Comparison of ENCODE assay signal across 8 mouse cellular contexts in the genomic region with DNA sequence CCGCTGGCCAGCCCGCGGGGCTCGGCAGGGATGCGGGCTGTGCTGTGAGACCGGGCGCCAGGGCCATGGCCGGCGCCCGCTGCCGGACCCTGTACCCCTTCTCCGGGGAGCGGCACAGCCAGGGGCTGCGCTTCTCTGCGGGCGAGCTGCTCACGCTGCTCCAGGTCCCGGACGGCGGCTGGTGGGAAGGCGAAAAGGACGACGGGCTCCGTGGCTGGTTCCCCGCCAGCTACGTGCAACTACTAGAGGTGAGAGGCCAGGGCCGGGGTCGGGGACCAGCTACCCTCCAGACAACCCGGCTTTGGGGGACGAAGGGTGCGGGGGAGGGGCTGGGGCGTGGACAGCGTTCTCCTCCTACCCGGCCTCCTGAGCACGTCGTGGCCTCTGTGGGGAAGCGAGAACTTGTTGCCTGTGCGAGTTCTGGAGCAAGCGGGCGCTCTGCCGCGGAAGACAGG. TPM values are rescaled to one million over a fixed set of nuclear protein-coding genes. Genes with fewer than 3 reads are reported as not detected.
DNase-seq lines count a peak whose midpoint lies in the region; ATAC-seq and TF ChIP-seq lines count a peak whose summit lies in the region.

No protein-coding gene starts in this region.

- 2% methylated on average over 42 of the region's 42 CpGs for WGBS in heart, embryonic 12.5 days

- TF ChIP-seq CTCF in cortical plate, adult 2 months (IDR thresholded peaks at IDR 0.05; ENCODE audit: extremely low read depth, insufficient read depth, low read length) = no peak

- ATAC-seq in heart, embryonic 12.5 days (ENCODE audit: insufficient number of reproducible peaks, low FRiP score) = peak; percentile 40; the same call in 1 of the 2 replicates

- peak overlapping the region; percentile 80 for H3K27ac ChIP-seq in cortical plate, adult 2 months (ENCODE audit: insufficient read depth, low read length)
- no peak overlapping the region for H3K27ac ChIP-seq in heart, embryonic 12.5 days (ENCODE audit: poor library complexity, severe bottlenecking)

- H3K27me3 ChIP-seq in heart, embryonic 12.5 days (replicated peaks) = no peaks in the 10 kb centered on the region
- H3K27me3 ChIP-seq in megakaryocyte, embryonic 14.5 days (replicated peaks) = peaks cover 78% of the 10 kb centered on the region

- no peaks in the 10 kb centered on the region for H3K9me3 ChIP-seq in heart, embryonic 12.5 days (replicated peaks)
- 0 out of 2 replicates have a peak, but pooled peaks cover 10% of the 10 kb centered on the region for H3K9me3 ChIP-seq in megakaryocyte, embryonic 14.5 days

- DNase-seq in layer of hippocampus, postnatal 10 days (ENCODE audit: low spot score in 2 of 2) = peak; percentile 24 to 45
- no peak for DNase-seq in layer of hippocampus, adult 9-10 months (ENCODE audit: low spot score)
- DNase-seq in kidney, postnatal 25 days = peak; percentile 24 to 48
- DNase-seq in testis, postnatal 10 days (ENCODE audit: low spot score) = peak; percentile 68
- DNase-seq in left cerebral cortex, postnatal 14 days (ENCODE audit: low spot score in 2 of 2) = no peak

- H3K36me3 ChIP-seq in heart, embryonic 12.5 days = no peaks in the 10 kb centered on the region
- H3K36me3 ChIP-seq in megakaryocyte, embryonic 14.5 days (replicated peaks; ENCODE audit: low read length) = no peaks in the 10 kb centered on the region

- H3K9ac ChIP-seq in heart, embryonic 12.5 days = peak overlapping the region; percentile 82

- peak overlapping the region; percentile 99 for H3K4me2 ChIP-seq in heart, embryonic 12.5 days

- intact Hi-C loops in left cerebral cortex, postnatal 14 days (cut with DNase I) = loop anchor here (5.0 kb wide), 3 partner anchors 83 to 343 kb away; no protein-coding TSS in a partner anchor

- TF ChIP-seq POLR2A in cortical plate, adult 2 months (IDR thresholded peaks at IDR 0.05; ENCODE audit: extremely low read depth, insufficient read depth, low read length) = no peak

- peak overlapping the region; percentile 46 for H3K4me3 ChIP-seq in cortical plate, adult 2 months (ENCODE audit: insufficient read depth, low read length)
- H3K4me3 ChIP-seq in heart, embryonic 12.5 days = peak overlapping the region; percentile 88
- peak overlapping the region; percentile 87 for H3K4me3 ChIP-seq in megakaryocyte, embryonic 14.5 days (replicated peaks)

- 0 out of 2 replicates have a peak, but pooled peaks cover under 1% of the 10 kb centered on the region for H3K4me1 ChIP-seq in cortical plate, adult 2 months (ENCODE audit: control insufficient read depth, insufficient read depth, low read length)
- peaks cover 33% of the 10 kb centered on the region for H3K4me1 ChIP-seq in heart, embryonic 12.5 days (replicated peaks)
- H3K4me1 ChIP-seq in megakaryocyte, embryonic 14.5 days = peaks cover 38% of the 10 kb centered on the region

RNA-seq across cellular contexts. Expression of a gene that starts 0.3 kb away (rescaled TPM):
- 100 to 1,000 TPM; 303 to 348 TPM for total RNA-seq in layer of hippocampus, postnatal 10 days (2021)
- polyA plus RNA-seq in cortical plate, adult 2 months (2012; rRNA removed) = 235 and 239 TPM in 2 replicates
- 6.9 and 7.4 TPM in 2 replicates for polyA plus RNA-seq in heart, embryonic 12.5 days (2016; fragmentation: Nextera tagmentation; extraction: Ambion mirVana)
- polyA plus RNA-seq in megakaryocyte, embryonic 14.5 days (2012; ENCODE audit: insufficient read depth, low replicate concordance) = 3.0 TPM in 1 of 2 replicates, not detected in the other
- 100 to 1,000 TPM; 563 to 593 TPM for total RNA-seq in left cerebral cortex, postnatal 14 days (2021)

Comparison
In these comparisons a context has a peak if more than half of its experiments do, and no peak if none do; other contexts are left out.
1. DNase-seq: peak in layer of hippocampus, postnatal 10 days (2 of 2), kidney, postnatal 25 days (2 of 2) and testis, postnatal 10 days (single experiment); none in layer of hippocampus, adult 9-10 months (single experiment) and left cerebral cortex, postnatal 14 days (0 of 2).
2. RNA of a gene that starts 0.3 kb away (polyA plus RNA-seq): 235 to 239 TPM in cortical plate, adult 2 months; 6.9 to 7.4 TPM in heart, embryonic 12.5 days and 3.0 TPM in megakaryocyte, embryonic 14.5 days; every median in the first group is over 10 times any median in the second.
3. Peak in every context shown above with its lines, with median percentiles within 50 percentile points of each other: H3K4me3 ChIP-seq.